Comparison of ENCODE assay signal across 28 mouse cellular contexts in genomic region chr7:80081586-80082554, GRCm38 (mm10). TPM values are rescaled to one million over a fixed set of nuclear protein-coding genes. Genes with fewer than 3 reads are reported as not detected.
DNase-seq lines count a peak whose midpoint lies in the region; ATAC-seq and TF ChIP-seq lines count a peak whose summit lies in the region.
"Had no signal": no experiment of that assay in that cellular context is flagged by ENCODE, and none has a peak within 500 bp of the region (broad histone marks: within the 10 kb centered on the region; RNA-seq: fewer than 3 reads in every experiment).

No protein-coding gene starts in this region.

- H3K9me3 ChIP-seq in heart, embryonic 12.5 days (replicated peaks), result no peaks in the 10 kb centered on the region
- no peaks in the 10 kb centered on the region for H3K9me3 ChIP-seq in E14TG2a.4 (ENCODE audit: low read length)
- H3K9me3 ChIP-seq: forebrain, embryonic 13.5 days; G1E; intestine, embryonic 15.5 days; lung, embryonic 15.5 days; megakaryocyte, embryonic 14.5 days had no signal

- H3K4me1 ChIP-seq in heart, embryonic 12.5 days (replicated peaks), result peaks cover 46% of the 10 kb centered on the region
- peaks cover 29% of the 10 kb centered on the region for H3K4me1 ChIP-seq in kidney, adult 2 months (ENCODE audit: control insufficient read depth, insufficient read depth, low read length)
- H3K4me1 ChIP-seq in E14TG2a.4 (replicated peaks; ENCODE audit: low read depth, low read length), result peaks cover 97% of the 10 kb centered on the region

- peak; percentile 3 for TF ChIP-seq POLR2A in kidney, adult 2 months (IDR thresholded peaks at IDR 0.05; ENCODE audit: low read depth, low read length)

- TF ChIP-seq CTCF in kidney, adult 2 months (conservative IDR thresholded peaks at IDR 0.05; ENCODE audit: insufficient read depth, insufficient read length, low read depth, low read length), result no peak
- no peak for TF ChIP-seq CTCF in E14TG2a.4 (conservative IDR thresholded peaks at IDR 0.05; ENCODE audit: low read length)

- 0 out of 2 replicates have a peak overlapping the region, but pooled peaks have one; percentile 9 for H3K27ac ChIP-seq in heart, embryonic 12.5 days (ENCODE audit: poor library complexity, severe bottlenecking)
- no peak overlapping the region for H3K27ac ChIP-seq in kidney, adult 2 months (ENCODE audit: insufficient read depth, low read depth, low read length)
- H3K27ac ChIP-seq: forebrain, embryonic 13.5 days; hindbrain, postnatal 0 days; intestine, embryonic 15.5 days; lung, embryonic 15.5 days had no signal

- no peaks in the 10 kb centered on the region for H3K27me3 ChIP-seq in heart, embryonic 12.5 days (replicated peaks)
- H3K27me3 ChIP-seq in kidney, adult 2 months (replicated peaks; ENCODE audit: control insufficient read depth, insufficient read depth, low read length), result no peaks in the 10 kb centered on the region
- H3K27me3 ChIP-seq in E14TG2a.4 (ENCODE audit: insufficient read depth, low read length), result no peaks in the 10 kb centered on the region
- H3K27me3 ChIP-seq: CH12.LX; forebrain, embryonic 13.5 days; intestine, embryonic 15.5 days; lung, embryonic 15.5 days; megakaryocyte, embryonic 14.5 days had no signal

- DNase-seq in heart, adult 8-10 months (ENCODE audit: low spot score), result no peak
- no peak for DNase-seq in kidney, adult 2 months
- DNase-seq in kidney, adult 18-20 months, result no peak
- peak; percentile 46 for DNase-seq in A20 (ENCODE audit: low read depth, low spot score)
- DNase-seq in urinary bladder, adult 18-20 months (ENCODE audit: low spot score in 2 of 2), result no peak
- DNase-seq: adrenal gland, adult 8-10 months; cerebellum, adult 2 months; cerebellum, postnatal 14 days; gastrocnemius, adult 2 months; kidney, adult 9 months; kidney, postnatal 10 days; layer of hippocampus, postnatal 36 days; left cerebral cortex, postnatal 4 days; liver; midbrain, embryonic 14.5 days; right cerebral cortex, postnatal 25 days; spleen, adult 18-20 months; thymus, postnatal 14 days had no signal

- no peak overlapping the region for H3K9ac ChIP-seq in heart, embryonic 12.5 days
- H3K9ac ChIP-seq: forebrain, embryonic 13.5 days; intestine, embryonic 15.5 days; lung, embryonic 15.5 days had no signal

- no peak for ATAC-seq in heart, embryonic 12.5 days (ENCODE audit: insufficient number of reproducible peaks, low FRiP score)
- ATAC-seq: forebrain, embryonic 13.5 days; hindbrain, postnatal 0 days; intestine, embryonic 15.5 days had no signal

- H3K4me2 ChIP-seq in heart, embryonic 12.5 days, result no peak overlapping the region
- H3K4me2 ChIP-seq: forebrain, embryonic 13.5 days; intestine, embryonic 15.5 days; lung, embryonic 15.5 days had no signal

- 88% methylated on average over 42 of the region's 42 CpGs for WGBS in heart, embryonic 12.5 days
- WGBS in kidney, adult 2 months, result 91% methylated on average over 42 of the region's 42 CpGs

- H3K36me3 ChIP-seq in heart, embryonic 12.5 days, result peaks cover 47% of the 10 kb centered on the region
- no peaks in the 10 kb centered on the region for H3K36me3 ChIP-seq in kidney, adult 2 months (ENCODE audit: control insufficient read depth, insufficient read depth, low read length)
- peaks cover 92% of the 10 kb centered on the region for H3K36me3 ChIP-seq in E14TG2a.4 (ENCODE audit: insufficient read depth, low read length)

- H3K4me3 ChIP-seq in heart, embryonic 12.5 days, result no peak overlapping the region
- H3K4me3 ChIP-seq in kidney, adult 2 months (ENCODE audit: insufficient read depth, low read depth, low read length), result no peak overlapping the region
- peak overlapping the region; percentile 66 for H3K4me3 ChIP-seq in E14TG2a.4 (replicated peaks; ENCODE audit: low read length)
- H3K4me3 ChIP-seq: erythroblast, embryonic 14.5 days; forebrain, embryonic 13.5 days; gastrocnemius, adult 2 months; intestine, embryonic 15.5 days; lung, embryonic 15.5 days; megakaryocyte, embryonic 14.5 days had no signal

RNA-seq across cellular contexts. Expression of gene Idh2, which starts 33.3 kb away (rescaled TPM):
- 1,569 and 1,607 TPM in 2 replicates for polyA plus RNA-seq in heart, embryonic 12.5 days (2016; fragmentation: Nextera tagmentation; extraction: Ambion mirVana)
- 1,000 to 10,000 TPM; 2,287 to 2,565 (median 2,388) TPM for total RNA-seq in heart, adult 8-10 months (2022)
- 651 and 688 TPM in 2 replicates for polyA plus RNA-seq in kidney, adult 2 months (2012; rRNA removed)

RNA-seq across cellular contexts. Expression of gene Zfp710, which starts 57.3 kb away (rescaled TPM):
- polyA plus RNA-seq in heart, embryonic 12.5 days (2016; fragmentation: Nextera tagmentation; extraction: Ambion mirVana), result 13.5 and 13.7 TPM in 2 replicates
- 10 to 100 TPM; 28.5 to 39.5 (median 31.3) TPM for total RNA-seq in heart, adult 8-10 months (2022)
- polyA plus RNA-seq in kidney, adult 2 months (2012; rRNA removed), result 22.6 and 26.4 TPM in 2 replicates
